Mouse (Mus musculus) colon, adult 2 months (tissue): ENCODE data around the gene Hecw1. TPM values are rescaled to one million over a fixed set of nuclear protein-coding genes. Genes with fewer than 3 reads are reported as not detected.

Source experiments
- polyA plus RNA-seq: library from polyadenylated mRNA; depleted of rRNA; stranded (reverse); fragments of >200 nt; gene quantifications from 2 replicates; pipeline ENCODE4 v1.2.3, GENCODE M21; 2012; rRNA removed

Hecw1 gene
- polyA plus RNA-seq: 0.12 and 0.30 TPM in 2 replicates

GRCm38 (mm10) chr13:14522906-14523269 lies at the start of gene Hecw1:
Gene Hecw1 (minus strand): TSS chr13:14523228.

Other genes starting within 250 kb of the Hecw1 start
- 5.0 and 5.5 TPM in 2 replicates for gene Mrpl32, start 89.9 kb upstream of the Hecw1 start, polyA plus RNA-seq
- gene Psma2, start 90.0 kb upstream of the Hecw1 start, polyA plus RNA-seq: 16.7 and 19.5 TPM in 2 replicates
- 2.7 and 2.8 TPM in 2 replicates for gene AW209491, start 106.9 kb upstream of the Hecw1 start, polyA plus RNA-seq